Mouse (Mus musculus): Measurements from ENCODE around the gene Txndc11. TPM values are rescaled to one million over a fixed set of nuclear protein-coding genes. Genes with fewer than 3 reads are reported as not detected.
A peak's percentile ranks its signal among the peaks of the same experiment; 100 is the strongest.

Gene Txndc11
- total RNA-seq, 2 experiments from 2014 or later = 32.1 to 38.1 TPM

GRCm38 (mm10) chr16:11069710-11070420, 64.6 kb downstream of the Txndc11 start:
- DNase-seq (ENCODE audit: low spot score in 2 of 2) = peak in 1 of 2 experiments; percentile 45
- intact Hi-C loops (cut with DNase I) = loop anchor here (2.0 to 5.0 kb wide), 2 partner anchors 15 to 32 kb away; no protein-coding TSS in a partner anchor

- intact Hi-C loops (cut with DNase I) = loop anchor here (2.0 to 5.0 kb wide), 2 partner anchors 16 to 33 kb away; no protein-coding TSS in a partner anchor
- DNase-seq (ENCODE audit: low spot score in 2 of 2) = no peak
Measured at GRCm38 (mm10) chr16:11069271-11069670, 65.2 kb downstream of the Txndc11 start.

GRCm38 (mm10) chr16:11068666-11069065, 65.8 kb downstream of the Txndc11 start:
- no peak for DNase-seq (ENCODE audit: low spot score in 2 of 2)
- intact Hi-C loops (cut with DNase I) = loop anchor here (2.0 to 5.0 kb wide), 2 partner anchors 16 to 34 kb away; no protein-coding TSS in a partner anchor

- intact Hi-C loops (cut with DNase I) = loop anchor here (5.0 kb wide), 1 partner anchor 35 kb away; no protein-coding TSS in a partner anchor
- peak; percentile 57 to 67 for DNase-seq (ENCODE audit: low spot score in 2 of 2)
Measured at GRCm38 (mm10) chr16:11066833-11067191, 67.6 kb downstream of the Txndc11 start.

GRCm38 (mm10) chr16:11066029-11066832, 68.2 kb downstream of the Txndc11 start, which contains the start of gene Litaf:
Litaf (minus strand) TSS chr16:11066157.
- peak; percentile 95 to 97 for DNase-seq (ENCODE audit: low spot score in 2 of 2)
- intact Hi-C loops (cut with DNase I) = loop anchor here (5.0 kb wide), 1 partner anchor 36 kb away; no protein-coding TSS in a partner anchor

GRCm38 (mm10) chr16:11065431-11065830, 69.0 kb downstream of the Txndc11 start:
- intact Hi-C loops (cut with DNase I) = loop anchor here (5.0 kb wide), 1 partner anchor 37 kb away; no protein-coding TSS in a partner anchor
- DNase-seq (ENCODE audit: low spot score in 2 of 2) = no peak

GRCm38 (mm10) chr16:11064742-11065141, 69.7 kb downstream of the Txndc11 start:
- intact Hi-C loops (cut with DNase I) = loop anchor here (5.0 kb wide), 1 partner anchor 38 kb away; no protein-coding TSS in a partner anchor
- no peak for DNase-seq (ENCODE audit: low spot score in 2 of 2)

GRCm38 (mm10) chr16:11064341-11064740, 70.1 kb downstream of the Txndc11 start:
- intact Hi-C loops (cut with DNase I) = no loop called here

GRCm38 (mm10) chr16:11062794-11063721, 71.4 kb downstream of the Txndc11 start:
- intact Hi-C loops (cut with DNase I) = no loop called here
- peak; percentile 49 to 54 for DNase-seq (ENCODE audit: low spot score in 2 of 2)

More at GRCm38 (mm10) chr16:11064341-11064740, 70.1 kb downstream of the Txndc11 start:
- no peak for DNase-seq (ENCODE audit: low spot score in 2 of 2)

- intact Hi-C loops (cut with DNase I) = no loop called here
- DNase-seq (ENCODE audit: low spot score in 2 of 2) = no peak
Measured at GRCm38 (mm10) chr16:11060645-11061044, 73.8 kb downstream of the Txndc11 start, which contains the start of gene Snn. Snn (plus strand) TSS chr16:11060945.

GRCm38 (mm10) chr16:11055916-11056315, 78.5 kb downstream of the Txndc11 start:
- no peak for DNase-seq (ENCODE audit: low spot score in 2 of 2)
- intact Hi-C loops (cut with DNase I) = no loop called here

GRCm38 (mm10) chr16:11054871-11055270, 79.6 kb downstream of the Txndc11 start:
- intact Hi-C loops (cut with DNase I) = no loop called here
- no peak for DNase-seq (ENCODE audit: low spot score in 2 of 2)

- intact Hi-C loops (cut with DNase I) = no loop called here
- DNase-seq (ENCODE audit: low spot score in 2 of 2) = no peak
Measured at GRCm38 (mm10) chr16:11054409-11054808, 80.0 kb downstream of the Txndc11 start.

- intact Hi-C loops (cut with DNase I) = no loop called here
- DNase-seq (ENCODE audit: low spot score in 2 of 2) = no peak
Measured at GRCm38 (mm10) chr16:11051134-11051533, 83.3 kb downstream of the Txndc11 start.

GRCm38 (mm10) chr16:11050226-11050625, 84.2 kb downstream of the Txndc11 start:
- DNase-seq (ENCODE audit: low spot score in 2 of 2) = peak in 1 of 2 experiments; percentile 44
- intact Hi-C loops (cut with DNase I) = no loop called here

- intact Hi-C loops (cut with DNase I) = no loop called here
- no peak for DNase-seq (ENCODE audit: low spot score in 2 of 2)
Measured at GRCm38 (mm10) chr16:11047130-11047529, 87.3 kb downstream of the Txndc11 start.

GRCm38 (mm10) chr16:11046437-11046836, 88.0 kb downstream of the Txndc11 start:
- intact Hi-C loops (cut with DNase I) = no loop called here
- DNase-seq (ENCODE audit: low spot score in 2 of 2) = no peak

- intact Hi-C loops (cut with DNase I) = no loop called here
Measured at GRCm38 (mm10) chr16:11043239-11043638, 91.2 kb downstream of the Txndc11 start.

GRCm38 (mm10) chr16:11040603-11041002, 93.8 kb downstream of the Txndc11 start:
- DNase-seq (ENCODE audit: low spot score in 2 of 2) = no peak
- intact Hi-C loops (cut with DNase I) = no loop called here

More at GRCm38 (mm10) chr16:11043239-11043638, 91.2 kb downstream of the Txndc11 start:
- DNase-seq (ENCODE audit: low spot score in 2 of 2) = no peak
